Mouse (Mus musculus) liver, adult 2 months (tissue): ENCODE measurements at regions not wholly inside any gene's neighbourhood (a gene's known extent, or its start where the extent isn't known, plus 50 kb on each side); places are given as distances from the start of the nearest gene placed in this dataset.

ENCODE experiments used
- CTCF ChIP-seq: fragments of 200-500 bp; IDR thresholded peaks from 2 replicates; pipeline ENCODE4 v1.5.1; 2011; ENCODE audit warnings: low read depth, low read length, control low read depth
- POLR2A ChIP-seq: fragments of 200-500 bp; IDR thresholded peaks from 2 replicates; pipeline ENCODE4 v1.6.1; 2011; ENCODE audit warnings: low read length, control low read depth; ENCODE audit not compliant: insufficient read depth; ENCODE audit errors: extremely low read depth

DNA sequence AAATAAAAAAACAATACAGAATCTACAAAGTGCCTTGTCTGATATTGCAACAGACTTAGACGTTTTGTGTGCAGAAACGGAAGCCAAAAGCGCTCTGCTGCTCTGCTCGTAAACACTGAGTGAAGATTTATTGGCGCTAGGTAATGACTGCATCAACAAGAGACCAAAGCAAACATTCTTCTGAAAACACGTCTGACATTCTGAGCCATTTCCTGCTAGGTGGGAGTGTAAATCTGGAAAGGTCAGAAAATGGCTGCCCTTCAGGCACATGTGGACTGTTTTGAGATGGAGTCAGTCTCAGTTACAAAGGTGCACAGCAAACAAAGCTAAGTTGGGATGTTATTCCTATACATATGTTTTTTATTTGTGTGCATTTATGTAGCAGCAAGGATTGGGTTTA is 192.6 kb downstream of the Olfm4 start:
- TF ChIP-seq CTCF, result no peak
- TF ChIP-seq POLR2A, result no peak
